Mouse (Mus musculus) stomach, embryonic 14.5 days (tissue): ENCODE measurements at regions not wholly inside any gene's neighbourhood (a gene's known extent, or its start where the extent isn't known, plus 50 kb on each side); places are given as distances from the start of the nearest gene placed in this dataset.

Experiments used
- ATAC-seq: fragments of 200-750 bp; cut with Nextera tagmentation; 2 replicates; pipeline ENCODE4 v1.8.0; 2017; ENCODE audit warnings: low read depth, moderate TSS enrichment; ENCODE audit not compliant: insufficient number of reproducible peaks, insufficient read depth, low FRiP score
- H3K27ac ChIP-seq: fragments of 300-500 bp; sonication (generic); 2 replicates; pipeline ENCODE4 v1.5.1; 2014; ENCODE audit warnings: mild to moderate bottlenecking, low read length, moderate library complexity, mixed read lengths
- H3K27me3 ChIP-seq: fragments of 300-500 bp; sonication (generic); 2 replicates; pipeline ENCODE4 v1.6.1; 2014; ENCODE audit warnings: low read length, control low read depth, mixed read lengths; ENCODE audit not compliant: control insufficient read depth, insufficient read depth
- H3K36me3 ChIP-seq: fragments of 300-500 bp; sonication (generic); 2 replicates; pipeline ENCODE4 v1.6.1; 2014; ENCODE audit warnings: mild to moderate bottlenecking, control low read depth, low read length, moderate library complexity, mixed read lengths; ENCODE audit not compliant: control insufficient read depth, insufficient read depth
- H3K4me1 ChIP-seq: fragments of 300-500 bp; sonication (generic); 2 replicates; pipeline ENCODE4 v1.6.1; 2014; ENCODE audit warnings: low read length, control low read depth, mixed read lengths; ENCODE audit not compliant: control insufficient read depth, insufficient read depth
- H3K4me2 ChIP-seq: fragments of 300-500 bp; sonication (generic); replicated peaks from 2 replicates; pipeline ENCODE4 v1.6.1; 2014; ENCODE audit warnings: low read depth, low read length, control low read depth
- H3K4me3 ChIP-seq: fragments of 300-500 bp; sonication (generic); 2 replicates; pipeline ENCODE4 v1.5.1; 2014; ENCODE audit warnings: low read depth, low read length, control low read depth
- H3K9ac ChIP-seq: fragments of 300-500 bp; sonication (generic); replicated peaks from 2 replicates; pipeline ENCODE4 v1.6.1; 2014; ENCODE audit warnings: low read depth, mild to moderate bottlenecking, control low read depth, low read length, moderate library complexity, mixed read lengths
- H3K9me3 ChIP-seq: fragments of 300-500 bp; sonication (generic); 2 replicates; pipeline ENCODE4 v1.6.1; 2016; ENCODE audit warnings: low read depth, low read length, control low read depth; ENCODE audit not compliant: control insufficient read depth
- WGBS: fragments of 180-500 bp; shearing (Covaris S2); extraction: QIAGEN DNeasy Blood & Tissue Kit; methylation state at CpG from one replicate; pipeline ENCODE4 v1.1.7; 2014; 5-methylcytosine and 5-hydroxymethylcytosine counted together

DNA sequence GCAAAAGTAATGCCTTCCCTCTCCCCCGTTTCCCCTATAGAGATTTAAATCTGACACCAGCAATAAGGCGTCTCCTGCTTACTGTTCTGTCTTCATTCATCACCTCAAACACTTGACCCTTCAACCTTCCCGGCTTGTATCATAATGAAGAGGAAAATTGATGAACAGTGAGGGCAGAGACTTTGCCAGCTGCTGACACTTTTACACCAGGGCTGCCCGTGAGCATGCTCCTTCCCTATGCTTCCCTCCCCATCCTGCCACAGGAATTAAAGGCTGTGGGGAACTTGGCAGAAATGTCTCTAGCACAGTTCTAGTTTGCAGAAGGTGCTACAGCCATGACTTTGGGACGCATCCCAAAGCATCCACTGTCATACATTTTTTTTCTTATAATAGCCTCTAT, 209.2 kb downstream of the Galc start:
- Histone ChIP-seq H3K27ac (no peak overlapping the region), H3K4me1 (peaks cover 7% of the 10 kb centered on the region; the same call in 1 of the 2 replicates), H3K9me3 (no peaks in the 10 kb centered on the region), H3K36me3 (no peaks in the 10 kb centered on the region), H3K27me3 (no peaks in the 10 kb centered on the region), H3K9ac (no peak overlapping the region), H3K4me2 (no peak overlapping the region), H3K4me3 (no peak overlapping the region)
- ATAC-seq: no peak
- 25% methylated on average over 5 of the region's 5 CpGs for WGBS

DNA sequence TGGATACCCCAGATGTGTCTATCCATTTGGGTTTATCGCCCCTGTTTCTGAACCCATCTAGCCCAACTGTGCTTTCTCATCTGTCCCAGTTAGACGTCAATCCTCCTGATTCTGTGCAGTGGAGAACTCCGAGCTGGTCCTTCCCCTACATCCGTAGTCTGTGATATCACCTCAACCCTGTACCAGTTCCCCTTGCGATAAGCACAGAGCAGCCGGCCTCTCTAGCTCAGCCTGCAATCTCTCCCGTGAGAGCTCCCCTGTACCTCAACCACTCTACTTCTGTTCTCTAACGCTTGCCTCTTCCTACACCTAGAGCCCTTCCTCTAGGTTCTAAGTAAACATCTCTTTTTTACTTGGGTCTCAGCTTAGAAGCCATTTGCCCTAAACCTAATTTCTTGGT, 211.5 kb downstream of the Galc start:
- 83% methylated on average over 8 of the region's 8 CpGs for WGBS
- Histone ChIP-seq H3K9ac (no peak overlapping the region), H3K4me1 (peaks cover 7% of the 10 kb centered on the region; the same call in 1 of the 2 replicates), H3K27me3 (no peaks in the 10 kb centered on the region), H3K4me2 (no peak overlapping the region), H3K9me3 (no peaks in the 10 kb centered on the region), H3K27ac (no peak overlapping the region), H3K4me3 (no peak overlapping the region), H3K36me3 (no peaks in the 10 kb centered on the region)
- no peak for ATAC-seq

DNA sequence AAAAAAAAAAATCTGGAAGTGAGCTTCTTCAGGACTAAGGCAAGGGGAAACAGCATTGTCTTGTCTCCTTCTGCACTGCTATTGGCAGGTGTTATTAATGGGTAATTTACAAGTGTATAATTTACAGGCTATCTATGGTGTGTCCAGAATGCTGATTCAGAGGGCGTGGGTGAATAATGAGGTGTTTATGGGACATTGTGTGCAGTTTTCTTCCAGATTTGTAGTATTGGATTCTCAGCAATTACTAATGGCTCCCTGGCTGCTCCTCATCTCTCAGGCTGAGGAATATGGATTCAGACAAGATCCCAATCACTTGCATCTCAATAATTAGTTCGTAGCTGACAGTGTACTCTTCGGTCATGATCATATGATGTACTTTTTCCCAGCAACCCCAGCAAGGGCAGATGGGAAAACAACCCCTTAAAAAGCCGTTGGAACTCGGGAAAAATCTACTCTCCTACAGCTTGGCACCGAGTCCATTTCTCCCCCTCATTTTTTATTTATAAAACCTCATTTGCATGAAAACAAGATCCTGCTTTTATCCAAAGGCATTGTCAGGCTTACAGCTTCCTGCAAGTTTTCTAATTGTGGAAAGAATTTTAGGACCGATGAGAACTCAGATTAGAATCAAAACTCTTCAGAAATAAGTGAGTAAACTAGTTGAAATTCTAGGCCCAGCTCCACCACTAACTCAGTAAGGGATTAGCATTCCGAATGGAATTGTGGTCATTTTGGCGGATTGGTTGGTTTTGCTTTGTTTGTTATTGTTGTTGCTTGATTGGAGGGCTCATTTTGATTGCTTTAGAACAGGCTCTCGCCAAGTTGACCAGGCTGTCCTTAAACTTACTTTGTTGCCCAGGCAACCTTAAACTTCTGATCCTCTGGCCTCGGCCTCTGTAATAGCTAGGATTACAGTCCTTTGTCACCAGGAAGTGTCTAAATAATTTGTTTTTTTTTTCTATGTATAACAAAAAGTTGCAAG, 212.5 kb downstream of the Galc start:
- Histone ChIP-seq H3K4me1 (peaks cover 7% of the 10 kb centered on the region; the same call in 1 of the 2 replicates), H3K4me3 (no peak overlapping the region), H3K27me3 (no peaks in the 10 kb centered on the region), H3K9ac (no peak overlapping the region), H3K4me2 (no peak overlapping the region), H3K9me3 (no peaks in the 10 kb centered on the region), H3K36me3 (no peaks in the 10 kb centered on the region), H3K27ac (no peak overlapping the region)
- ATAC-seq: no peak
- WGBS: 73% methylated on average over 11 of the region's 11 CpGs

DNA sequence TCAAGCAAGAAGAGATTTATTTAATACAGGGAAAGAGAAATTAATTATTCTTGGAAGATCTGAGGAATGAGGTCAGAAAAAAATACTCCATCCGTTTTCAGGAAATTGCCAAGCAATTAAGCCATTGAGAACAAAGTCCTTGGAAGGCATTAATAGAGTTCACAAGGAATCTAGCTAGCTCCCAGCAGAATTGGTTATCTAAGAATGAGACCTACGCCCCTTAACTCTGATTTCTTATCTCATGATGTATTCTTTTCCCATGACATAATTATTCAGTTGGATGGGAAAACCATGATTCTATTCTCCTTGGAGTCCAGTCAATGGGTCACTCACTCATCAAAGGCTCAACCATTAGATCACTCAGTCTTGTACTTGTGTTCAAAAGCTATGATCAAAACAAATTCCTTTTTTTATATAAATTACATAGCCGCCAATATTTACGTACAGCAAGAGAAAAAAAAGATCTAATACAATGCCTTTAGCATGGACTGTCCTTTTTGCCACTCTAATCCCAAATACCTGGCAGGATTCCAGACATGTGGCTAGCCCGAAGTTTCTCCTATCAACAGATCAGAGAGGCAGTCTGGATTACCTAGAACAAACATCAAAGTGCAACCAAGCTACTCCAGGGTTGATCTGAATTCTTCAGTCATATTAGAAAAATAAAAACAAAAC, 213.3 kb downstream of the Galc start:
- H3K9ac ChIP-seq: no peak overlapping the region
- H3K4me1 ChIP-seq: peaks cover 7% of the 10 kb centered on the region; the same call in 1 of the 2 replicates
- WGBS: 73% methylated on average over 5 of the region's 5 CpGs
- H3K4me2 ChIP-seq: no peak overlapping the region
- H3K27ac ChIP-seq: no peak overlapping the region
- no peaks in the 10 kb centered on the region for H3K36me3 ChIP-seq
- H3K27me3 ChIP-seq: no peaks in the 10 kb centered on the region
- H3K9me3 ChIP-seq: no peaks in the 10 kb centered on the region
- no peak overlapping the region for H3K4me3 ChIP-seq
- ATAC-seq: no peak

DNA sequence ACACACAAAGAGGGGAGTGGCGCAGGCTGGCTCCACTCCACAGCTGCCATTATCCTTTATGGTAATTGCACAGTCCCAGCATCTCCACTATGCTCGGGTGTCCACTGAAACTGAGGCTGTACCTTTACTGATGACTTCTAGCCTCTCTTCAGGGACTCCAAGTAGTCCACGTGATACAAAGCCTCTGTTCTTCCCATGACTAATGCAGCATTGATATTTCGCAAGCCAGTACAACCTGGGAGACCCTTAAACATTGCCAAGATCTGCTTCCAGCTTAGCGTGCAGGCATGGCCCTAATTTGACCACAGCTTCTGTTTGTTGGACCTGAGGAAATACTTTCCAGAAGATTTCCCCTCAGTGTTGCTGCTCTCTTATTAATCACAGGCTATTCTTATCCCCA, 215.8 kb downstream of the Galc start:
- no peak for ATAC-seq
- Histone ChIP-seq H3K27ac (no peak overlapping the region), H3K9me3 (no peaks in the 10 kb centered on the region), H3K36me3 (no peaks in the 10 kb centered on the region), H3K9ac (no peak overlapping the region), H3K4me1 (no peaks in the 10 kb centered on the region), H3K4me3 (no peak overlapping the region), H3K27me3 (no peaks in the 10 kb centered on the region), H3K4me2 (no peak overlapping the region)
- 77% methylated on average over 5 of the region's 5 CpGs for WGBS

DNA sequence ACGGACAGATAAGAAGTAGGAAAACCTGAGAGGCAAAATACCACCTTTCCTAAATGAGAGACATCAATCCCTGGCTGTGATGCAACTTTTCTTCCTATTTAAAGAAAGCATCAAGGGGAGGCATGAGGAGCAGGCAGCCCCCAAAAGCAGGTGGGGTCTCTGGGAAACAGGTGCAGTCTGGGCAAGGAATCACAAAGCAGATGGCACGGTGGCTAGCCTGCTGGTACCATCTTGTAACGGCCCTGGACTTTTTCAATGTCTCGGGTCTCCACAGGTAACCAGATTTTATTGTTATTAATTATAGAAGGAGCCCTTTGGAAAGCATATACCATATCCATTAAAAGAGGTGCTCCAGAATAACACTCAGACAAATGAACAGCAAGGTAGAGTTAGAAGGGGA, 219.6 kb downstream of the Galc start:
- Histone ChIP-seq H3K36me3 (no peaks in the 10 kb centered on the region), H3K9me3 (no peaks in the 10 kb centered on the region), H3K27ac (no peak overlapping the region), H3K4me3 (no peak overlapping the region), H3K4me1 (no peaks in the 10 kb centered on the region), H3K9ac (no peak overlapping the region), H3K4me2 (no peak overlapping the region), H3K27me3 (no peaks in the 10 kb centered on the region)
- 78% methylated on average over 4 of the region's 4 CpGs for WGBS
- no peak for ATAC-seq

DNA sequence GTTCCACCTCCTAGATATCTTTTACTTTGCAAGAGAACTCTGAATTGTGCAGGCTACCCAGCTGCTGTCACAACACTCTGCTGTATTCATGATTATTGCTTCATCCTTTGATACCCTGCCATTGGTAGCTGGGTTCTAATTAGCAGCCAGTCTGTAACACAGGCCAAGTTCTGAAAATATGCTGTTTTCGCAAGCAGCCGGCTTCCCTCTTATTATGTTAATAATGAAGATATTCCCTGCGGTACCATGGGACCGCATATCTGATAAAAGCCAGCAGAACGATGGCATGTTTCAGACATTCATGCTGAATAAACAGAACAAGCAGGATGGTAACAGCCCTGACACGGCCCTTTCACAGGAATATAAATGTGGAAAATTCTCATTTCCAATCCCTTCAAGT, 235.6 kb downstream of the Galc start:
- Histone ChIP-seq H3K36me3 (no peaks in the 10 kb centered on the region), H3K9ac (no peak overlapping the region), H3K27ac (no peak overlapping the region), H3K4me3 (no peak overlapping the region), H3K4me2 (no peak overlapping the region), H3K9me3 (no peaks in the 10 kb centered on the region), H3K27me3 (no peaks in the 10 kb centered on the region), H3K4me1 (no peaks in the 10 kb centered on the region)
- no peak for ATAC-seq
- 73% methylated on average over 6 of the region's 6 CpGs for WGBS

DNA sequence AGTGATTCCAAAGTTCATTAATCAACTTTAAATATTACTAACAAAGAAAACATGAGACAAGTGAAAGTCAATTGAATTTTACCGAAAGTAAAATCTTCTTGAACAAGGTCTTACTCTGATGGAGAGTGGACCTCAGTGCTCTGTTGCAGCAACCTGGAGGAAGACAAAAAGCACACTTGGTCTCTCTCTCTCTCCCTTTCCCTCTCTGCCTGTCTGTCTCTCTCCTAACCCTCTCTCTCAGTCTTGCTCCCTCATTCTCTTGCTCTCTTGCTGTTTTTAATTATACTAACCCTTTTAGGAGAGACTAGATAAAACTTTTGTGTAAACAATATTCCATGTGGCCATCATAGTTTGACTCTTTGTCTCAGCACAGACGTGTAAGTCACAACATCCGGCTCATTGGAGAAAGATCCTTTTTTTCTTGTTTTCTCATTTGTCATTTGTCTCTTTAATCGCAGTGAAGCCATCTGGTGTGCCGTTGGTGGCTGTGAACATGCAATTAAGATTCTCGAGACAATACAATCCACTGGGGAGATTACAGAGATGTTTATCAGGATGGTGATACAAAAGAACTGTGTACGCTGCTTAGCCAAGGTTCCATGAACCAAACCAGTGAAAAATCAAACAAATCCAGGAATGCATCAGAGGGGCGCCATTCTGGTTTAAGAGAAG, 244.5 kb downstream of the Galc start:
- no peak overlapping the region for H3K9ac ChIP-seq
- no peak overlapping the region for H3K4me2 ChIP-seq
- no peaks in the 10 kb centered on the region for H3K36me3 ChIP-seq
- 29% methylated on average over 8 of the region's 8 CpGs for WGBS
- no peak for ATAC-seq
- H3K4me3 ChIP-seq: no peak overlapping the region
- H3K4me1 ChIP-seq: no peaks in the 10 kb centered on the region
- H3K27me3 ChIP-seq: no peaks in the 10 kb centered on the region
- no peaks in the 10 kb centered on the region for H3K9me3 ChIP-seq
- no peak overlapping the region for H3K27ac ChIP-seq
